Mouse (Mus musculus) CD8-positive naive resting alpha-beta T cell, adult 2 months (primary cell): Measurements from ENCODE around the gene Scgb1b17.
"Not testable (repeated sequence)": the region's sequence is repeated elsewhere in the genome, so short reads cannot be mapped to it uniquely, and the experiment has no call there.

ENCODE experiments used
- DNase-seq, 2 experiments: peaks; one replicate each; pipeline ENCODE4 v3.0.0; 2022; ENCODE audit warnings: low read depth in 2 of 2, low spot score in 2 of 2

Gene Scgb1b17

GRCm38 (mm10) chr7:33063149-33063548, at the start of gene Scgb1b17:
Gene Scgb1b17, plus strand, starts transcription at chr7:33063449.
- DNase-seq: not testable (repeated sequence)

GRCm38 (mm10) chr7:33056461-33056860, 6.8 kb upstream of the Scgb1b17 start, which contains the start of gene Scgb2b17:
Gene Scgb2b17, minus strand, starts transcription at chr7:33056561.
- not testable (repeated sequence) for DNase-seq
